Mouse (Mus musculus): ENCODE measurements around the gene P3h2. TPM values are rescaled to one million over a fixed set of nuclear protein-coding genes. Genes with fewer than 3 reads are reported as not detected.

P3h2 gene
- polyA plus RNA-seq, 1 experiment from 2014 or later = 0.71 TPM

GRCm38 (mm10) chr16:26078923-26079351, 26.6 kb downstream of the P3h2 start:
- Histone ChIP-seq H3K4me2 (ENCODE audit: low read depth, low read length) (no peak overlapping the region), H3K4me1 (ENCODE audit: control insufficient read depth, low read depth, low read length) (no peaks in the 10 kb centered on the region), H3K27ac (ENCODE audit: low read length) (no peak overlapping the region), H3K36me3 (ENCODE audit: control insufficient read depth, insufficient read depth) (no peaks in the 10 kb centered on the region), H3K4me3 (ENCODE audit: low read depth, low read length) (no peak overlapping the region), H3K27me3 (ENCODE audit: control insufficient read depth, insufficient read depth, low read depth, low read length) (no peaks in the 10 kb centered on the region), H3K9me3 (replicated peaks; ENCODE audit: control insufficient read depth, low read length) (no peaks in the 10 kb centered on the region), H3K9ac (ENCODE audit: low read depth, low read length) (no peak overlapping the region)
- peak; percentile 35; the same call in 1 of the 2 replicates for ATAC-seq (ENCODE audit: low read depth)
- 35% methylated on average over 7 of the region's 7 CpGs for WGBS (ENCODE audit: insufficient replicate concordance)

GRCm38 (mm10) chr16:26078100-26078422, 27.5 kb downstream of the P3h2 start:
- 55% methylated on average over 2 of the region's 2 CpGs for WGBS (ENCODE audit: insufficient replicate concordance)
- H3K36me3 ChIP-seq (ENCODE audit: control insufficient read depth, insufficient read depth) = no peaks in the 10 kb centered on the region
- no peaks in the 10 kb centered on the region for H3K27me3 ChIP-seq (ENCODE audit: control insufficient read depth, insufficient read depth, low read depth, low read length)
- no peaks in the 10 kb centered on the region for H3K4me1 ChIP-seq (ENCODE audit: control insufficient read depth, low read depth, low read length)
- H3K9ac ChIP-seq (ENCODE audit: low read depth, low read length) = no peak overlapping the region
- ATAC-seq (ENCODE audit: low read depth) = no peak
- H3K4me2 ChIP-seq (ENCODE audit: low read depth, low read length) = no peak overlapping the region
- no peak overlapping the region for H3K4me3 ChIP-seq (ENCODE audit: low read depth, low read length)
- H3K27ac ChIP-seq (ENCODE audit: low read length) = no peak overlapping the region
- H3K9me3 ChIP-seq (replicated peaks; ENCODE audit: control insufficient read depth, low read length) = no peaks in the 10 kb centered on the region

GRCm38 (mm10) chr16:26077246-26078099, 28.1 kb downstream of the P3h2 start:
- no peaks in the 10 kb centered on the region for H3K36me3 ChIP-seq (ENCODE audit: control insufficient read depth, insufficient read depth)
- H3K4me3 ChIP-seq (ENCODE audit: low read depth, low read length) = no peak overlapping the region
- H3K9ac ChIP-seq (ENCODE audit: low read depth, low read length) = no peak overlapping the region
- no peaks in the 10 kb centered on the region for H3K9me3 ChIP-seq (replicated peaks; ENCODE audit: control insufficient read depth, low read length)
- H3K4me2 ChIP-seq (ENCODE audit: low read depth, low read length) = no peak overlapping the region
- no peaks in the 10 kb centered on the region for H3K27me3 ChIP-seq (ENCODE audit: control insufficient read depth, insufficient read depth, low read depth, low read length)
- 64% methylated on average over 10 of the region's 10 CpGs for WGBS (ENCODE audit: insufficient replicate concordance)
- ATAC-seq (ENCODE audit: low read depth) = no peak
- no peaks in the 10 kb centered on the region for H3K4me1 ChIP-seq (ENCODE audit: control insufficient read depth, low read depth, low read length)
- no peak overlapping the region for H3K27ac ChIP-seq (ENCODE audit: low read length)

GRCm38 (mm10) chr16:26075063-26075462, 30.5 kb downstream of the P3h2 start:
- no peaks in the 10 kb centered on the region for H3K9me3 ChIP-seq (replicated peaks; ENCODE audit: control insufficient read depth, low read length)
- no peak overlapping the region for H3K4me2 ChIP-seq (ENCODE audit: low read depth, low read length)
- H3K4me3 ChIP-seq (ENCODE audit: low read depth, low read length) = no peak overlapping the region
- H3K27me3 ChIP-seq (ENCODE audit: control insufficient read depth, insufficient read depth, low read depth, low read length) = no peaks in the 10 kb centered on the region
- H3K27ac ChIP-seq (ENCODE audit: low read length) = no peak overlapping the region
- H3K36me3 ChIP-seq (ENCODE audit: control insufficient read depth, insufficient read depth) = no peaks in the 10 kb centered on the region
- H3K9ac ChIP-seq (ENCODE audit: low read depth, low read length) = no peak overlapping the region
- no peak for ATAC-seq (ENCODE audit: low read depth)
- H3K4me1 ChIP-seq (ENCODE audit: control insufficient read depth, low read depth, low read length) = no peaks in the 10 kb centered on the region

GRCm38 (mm10) chr16:26070376-26070775, 35.2 kb downstream of the P3h2 start:
- H3K27me3 ChIP-seq (ENCODE audit: control insufficient read depth, insufficient read depth, low read depth, low read length) = no peaks in the 10 kb centered on the region
- no peaks in the 10 kb centered on the region for H3K4me1 ChIP-seq (ENCODE audit: control insufficient read depth, low read depth, low read length)
- H3K36me3 ChIP-seq (ENCODE audit: control insufficient read depth, insufficient read depth) = no peaks in the 10 kb centered on the region
- H3K27ac ChIP-seq (ENCODE audit: low read length) = no peak overlapping the region
- H3K4me3 ChIP-seq (ENCODE audit: low read depth, low read length) = no peak overlapping the region
- H3K4me2 ChIP-seq (ENCODE audit: low read depth, low read length) = no peak overlapping the region
- 72% methylated on average over 3 of the region's 3 CpGs for WGBS (ENCODE audit: insufficient replicate concordance)
- ATAC-seq (ENCODE audit: low read depth) = no peak
- H3K9ac ChIP-seq (ENCODE audit: low read depth, low read length) = no peak overlapping the region
- no peaks in the 10 kb centered on the region for H3K9me3 ChIP-seq (replicated peaks; ENCODE audit: control insufficient read depth, low read length)

- no peaks in the 10 kb centered on the region for H3K4me1 ChIP-seq (ENCODE audit: control insufficient read depth, low read depth, low read length)
- no peaks in the 10 kb centered on the region for H3K27me3 ChIP-seq (ENCODE audit: control insufficient read depth, insufficient read depth, low read depth, low read length)
- no peak overlapping the region for H3K9ac ChIP-seq (ENCODE audit: low read depth, low read length)
- H3K36me3 ChIP-seq (ENCODE audit: control insufficient read depth, insufficient read depth) = no peaks in the 10 kb centered on the region
- H3K4me2 ChIP-seq (ENCODE audit: low read depth, low read length) = no peak overlapping the region
- ATAC-seq (ENCODE audit: low read depth) = no peak
- no peak overlapping the region for H3K4me3 ChIP-seq (ENCODE audit: low read depth, low read length)
- WGBS (ENCODE audit: insufficient replicate concordance) = 34% methylated on average over 6 of the region's 6 CpGs
- no peak overlapping the region for H3K27ac ChIP-seq (ENCODE audit: low read length)
- no peaks in the 10 kb centered on the region for H3K9me3 ChIP-seq (replicated peaks; ENCODE audit: control insufficient read depth, low read length)
Measured at GRCm38 (mm10) chr16:26065060-26065459, 40.5 kb downstream of the P3h2 start.

- Histone ChIP-seq H3K4me1 (ENCODE audit: control insufficient read depth, low read depth, low read length) (no peaks in the 10 kb centered on the region), H3K9me3 (replicated peaks; ENCODE audit: control insufficient read depth, low read length) (no peaks in the 10 kb centered on the region), H3K9ac (ENCODE audit: low read depth, low read length) (no peak overlapping the region), H3K27me3 (ENCODE audit: control insufficient read depth, insufficient read depth, low read depth, low read length) (no peaks in the 10 kb centered on the region), H3K4me3 (ENCODE audit: low read depth, low read length) (no peak overlapping the region), H3K36me3 (ENCODE audit: control insufficient read depth, insufficient read depth) (no peaks in the 10 kb centered on the region), H3K27ac (ENCODE audit: low read length) (no peak overlapping the region), H3K4me2 (ENCODE audit: low read depth, low read length) (no peak overlapping the region)
- ATAC-seq (ENCODE audit: low read depth) = no peak
- 65% methylated on average over 5 of the region's 5 CpGs for WGBS (ENCODE audit: insufficient replicate concordance)
Measured at GRCm38 (mm10) chr16:26060239-26061085, 45.1 kb downstream of the P3h2 start.

- no peak overlapping the region for H3K4me3 ChIP-seq (ENCODE audit: low read depth, low read length)
- no peak overlapping the region for H3K27ac ChIP-seq (ENCODE audit: low read length)
- no peak overlapping the region for H3K9ac ChIP-seq (ENCODE audit: low read depth, low read length)
- H3K4me1 ChIP-seq (ENCODE audit: control insufficient read depth, low read depth, low read length) = no peaks in the 10 kb centered on the region
- no peaks in the 10 kb centered on the region for H3K27me3 ChIP-seq (ENCODE audit: control insufficient read depth, insufficient read depth, low read depth, low read length)
- no peak for ATAC-seq (ENCODE audit: low read depth)
- H3K9me3 ChIP-seq (replicated peaks; ENCODE audit: control insufficient read depth, low read length) = no peaks in the 10 kb centered on the region
- no peak overlapping the region for H3K4me2 ChIP-seq (ENCODE audit: low read depth, low read length)
- no peaks in the 10 kb centered on the region for H3K36me3 ChIP-seq (ENCODE audit: control insufficient read depth, insufficient read depth)
- 43% methylated on average over 3 of the region's 3 CpGs for WGBS (ENCODE audit: insufficient replicate concordance)
Measured at GRCm38 (mm10) chr16:26053631-26054030, 52.0 kb downstream of the P3h2 start.
